Mouse (Mus musculus) layer of hippocampus, adult 11-12 months (tissue): Measurements from ENCODE around the gene Pip5k1b.

Experiments used
- DNase-seq: peaks from one replicate; pipeline ENCODE4 v3.0.0; 2022; ENCODE audit warnings: low spot score

The Pip5k1b gene

GRCm38 (mm10) chr19:24517057-24517456, 38.6 kb downstream of the Pip5k1b start:
- DNase-seq, result no peak

DNA sequence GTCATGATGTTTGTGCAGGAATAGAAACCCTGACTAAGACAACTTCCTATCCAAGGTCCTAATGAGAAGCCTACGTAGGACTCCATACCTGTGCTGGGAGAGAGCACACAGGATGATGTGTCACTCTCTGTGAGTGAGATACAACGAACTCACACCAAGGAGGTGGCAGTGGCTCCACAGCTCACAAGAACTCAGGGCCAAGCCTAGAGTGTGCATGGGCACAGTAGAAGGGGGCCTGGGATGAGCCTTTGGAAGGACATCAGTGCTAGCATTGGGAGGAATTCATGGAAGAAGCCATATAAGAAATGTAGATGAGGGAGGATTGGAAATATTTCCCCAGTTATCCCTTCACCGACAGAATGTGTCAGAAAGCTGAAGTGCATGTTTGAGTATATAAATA, 39.7 kb downstream of the Pip5k1b start:
- no peak for DNase-seq

- DNase-seq, result no peak
Observed at GRCm38 (mm10) chr19:24514661-24515642, 40.7 kb downstream of the Pip5k1b start.

GRCm38 (mm10) chr19:24513105-24513843, 42.4 kb downstream of the Pip5k1b start:
- no peak for DNase-seq

- no peak for DNase-seq
Observed at GRCm38 (mm10) chr19:24511939-24512338, 43.7 kb downstream of the Pip5k1b start.

GRCm38 (mm10) chr19:24509391-24509790, 46.3 kb downstream of the Pip5k1b start:
- DNase-seq, result no peak

DNA sequence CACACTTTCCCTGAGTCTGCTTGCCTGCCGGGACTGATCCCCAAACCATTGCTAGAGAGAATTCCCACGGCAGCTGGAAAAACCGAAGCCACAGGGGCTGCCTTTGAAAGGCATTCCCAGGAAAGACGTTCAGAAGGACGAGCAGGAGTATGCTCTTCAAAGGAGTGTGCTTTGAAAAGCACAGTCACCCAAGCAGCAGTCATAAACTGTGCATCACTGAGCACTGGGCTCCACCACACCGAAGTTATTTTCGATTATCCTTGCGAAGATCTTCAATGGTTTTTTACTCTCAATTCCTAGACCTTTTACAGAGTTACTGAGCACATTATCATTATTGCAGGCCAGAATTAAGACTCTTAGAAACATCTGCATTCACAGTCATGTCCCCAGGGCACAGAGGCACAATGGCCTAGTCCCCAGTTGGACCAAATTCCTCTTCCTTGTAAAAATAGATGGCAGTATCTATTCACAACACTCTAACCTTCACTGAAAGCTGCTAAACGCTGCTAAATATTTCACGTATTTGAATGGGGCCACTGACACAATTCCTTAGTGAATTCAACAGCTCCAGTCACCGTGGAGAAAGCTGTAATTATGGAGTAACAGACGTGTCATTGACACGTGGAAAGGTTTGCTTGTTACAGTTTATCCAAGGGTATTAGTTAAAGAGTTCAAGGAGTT, 47.4 kb downstream of the Pip5k1b start:
- no peak for DNase-seq

- no peak for DNase-seq
Observed at GRCm38 (mm10) chr19:24502736-24503421, 52.8 kb downstream of the Pip5k1b start.

- DNase-seq, result no peak
Observed at GRCm38 (mm10) chr19:24501525-24501924, 54.1 kb downstream of the Pip5k1b start.

DNA sequence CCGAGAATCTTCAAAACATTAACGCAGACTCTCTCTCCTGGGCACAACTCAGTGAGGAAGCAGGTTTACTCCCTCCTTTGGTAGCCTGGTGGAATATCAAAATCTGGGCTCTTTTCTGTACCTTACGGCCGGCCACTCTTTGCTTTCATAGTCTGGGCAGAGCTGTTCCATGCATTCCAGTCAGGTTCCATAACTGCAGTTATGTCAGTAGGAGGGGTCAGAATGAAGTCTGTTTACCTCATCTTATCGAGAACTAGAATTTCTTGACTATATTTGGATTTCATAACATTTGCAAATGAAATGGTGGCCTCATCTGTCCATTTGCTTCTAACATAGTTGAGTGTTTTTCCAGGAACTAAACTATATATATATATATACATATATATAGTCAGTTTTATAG, 55.2 kb downstream of the Pip5k1b start:
- DNase-seq, result no peak

- no peak for DNase-seq
Observed at GRCm38 (mm10) chr19:24499291-24499690, 56.4 kb downstream of the Pip5k1b start.

- DNase-seq, result no peak
Observed at GRCm38 (mm10) chr19:24493887-24494286, 61.8 kb downstream of the Pip5k1b start.

- no peak for DNase-seq
Observed at GRCm38 (mm10) chr19:24491824-24492223, 63.8 kb downstream of the Pip5k1b start.

GRCm38 (mm10) chr19:24490275-24490674, 65.4 kb downstream of the Pip5k1b start:
- no peak for DNase-seq

DNA sequence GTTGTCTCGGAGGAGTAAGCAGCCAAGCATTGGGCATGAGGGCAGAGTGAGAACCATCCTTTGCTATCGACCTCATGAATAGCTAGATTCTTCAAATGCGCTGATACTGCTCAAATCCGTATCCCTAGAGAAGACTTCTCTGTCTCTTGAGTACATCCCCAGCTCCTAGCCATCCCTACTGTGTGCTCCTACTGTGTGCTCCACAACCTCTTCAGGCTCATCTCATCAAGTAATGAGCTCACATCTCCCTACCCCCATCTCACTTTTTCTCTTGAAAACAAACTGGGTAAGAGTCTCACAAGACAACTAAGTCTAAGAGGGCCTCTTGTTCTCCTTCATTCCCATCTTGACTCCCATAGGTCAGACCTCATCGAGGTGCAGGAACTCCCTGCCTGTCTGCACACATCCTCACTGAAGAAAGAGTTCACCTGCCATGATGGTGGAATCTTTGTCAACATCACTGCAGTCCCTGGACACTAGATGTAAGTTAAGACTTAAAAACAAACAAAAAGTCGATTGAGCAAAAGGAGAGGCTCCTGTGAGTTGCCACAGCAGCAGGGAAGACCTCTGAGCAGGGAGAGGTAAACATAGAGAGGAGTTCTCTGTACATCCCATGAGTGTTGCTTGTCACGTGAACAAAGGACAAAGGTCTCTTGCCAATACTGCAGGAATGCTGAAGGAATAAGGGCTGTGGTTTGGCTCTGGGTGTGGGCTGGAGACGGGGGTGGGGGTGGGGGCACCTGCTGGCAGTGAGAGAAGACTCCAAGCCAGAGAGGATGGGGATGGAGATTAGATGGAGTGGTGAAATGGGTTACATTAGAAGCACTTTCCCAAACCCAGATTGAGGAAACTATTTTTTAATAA, 69.0 kb downstream of the Pip5k1b start:
- no peak for DNase-seq

DNA sequence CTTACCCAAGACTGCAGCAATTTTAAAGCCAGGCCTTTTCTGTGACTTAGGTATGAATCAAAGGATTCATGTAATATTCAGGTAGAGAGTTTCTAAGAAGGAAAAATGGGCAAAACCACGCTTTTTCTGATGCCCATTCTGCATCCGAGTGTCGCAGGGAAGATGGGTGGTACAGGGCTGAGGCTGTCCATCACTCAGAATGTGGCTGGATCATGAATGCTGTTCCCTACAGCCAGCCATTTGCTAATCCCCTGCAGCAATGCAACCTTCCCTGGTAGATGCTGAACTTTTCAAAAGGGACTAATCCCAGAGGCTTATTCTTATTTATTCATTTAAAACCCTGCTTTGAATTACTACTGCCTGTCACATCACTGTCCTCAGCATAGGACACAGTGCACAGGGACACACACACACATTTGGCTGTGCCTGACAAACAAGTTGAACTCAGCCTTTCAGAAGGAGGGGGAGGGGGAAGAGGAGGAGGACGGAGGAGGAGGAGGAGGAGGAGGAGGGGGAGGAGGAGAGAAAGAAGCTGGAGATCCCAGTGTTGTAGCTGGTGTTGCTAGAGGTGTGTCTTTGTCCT, 71.0 kb downstream of the Pip5k1b start:
- DNase-seq, result no peak

DNA sequence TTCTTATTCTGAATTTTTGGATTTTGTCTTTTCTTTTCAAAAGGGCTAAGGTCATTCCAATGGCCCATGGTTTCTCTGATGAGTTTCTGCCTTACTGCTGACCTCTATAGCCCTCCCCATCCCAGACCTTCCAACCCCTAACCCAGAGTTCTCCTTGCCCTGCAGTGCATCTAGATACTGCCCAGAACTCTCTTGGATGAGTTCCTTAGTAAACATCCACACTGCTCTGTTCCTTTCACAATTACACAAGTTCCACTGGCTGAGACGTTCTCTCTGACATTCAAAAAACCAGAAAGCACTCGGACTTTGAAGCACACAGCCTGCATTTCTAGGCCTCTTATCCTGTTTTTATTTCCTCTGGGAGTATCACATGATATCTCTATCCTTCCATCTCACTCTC, 74.8 kb downstream of the Pip5k1b start:
- DNase-seq, result no peak

DNA sequence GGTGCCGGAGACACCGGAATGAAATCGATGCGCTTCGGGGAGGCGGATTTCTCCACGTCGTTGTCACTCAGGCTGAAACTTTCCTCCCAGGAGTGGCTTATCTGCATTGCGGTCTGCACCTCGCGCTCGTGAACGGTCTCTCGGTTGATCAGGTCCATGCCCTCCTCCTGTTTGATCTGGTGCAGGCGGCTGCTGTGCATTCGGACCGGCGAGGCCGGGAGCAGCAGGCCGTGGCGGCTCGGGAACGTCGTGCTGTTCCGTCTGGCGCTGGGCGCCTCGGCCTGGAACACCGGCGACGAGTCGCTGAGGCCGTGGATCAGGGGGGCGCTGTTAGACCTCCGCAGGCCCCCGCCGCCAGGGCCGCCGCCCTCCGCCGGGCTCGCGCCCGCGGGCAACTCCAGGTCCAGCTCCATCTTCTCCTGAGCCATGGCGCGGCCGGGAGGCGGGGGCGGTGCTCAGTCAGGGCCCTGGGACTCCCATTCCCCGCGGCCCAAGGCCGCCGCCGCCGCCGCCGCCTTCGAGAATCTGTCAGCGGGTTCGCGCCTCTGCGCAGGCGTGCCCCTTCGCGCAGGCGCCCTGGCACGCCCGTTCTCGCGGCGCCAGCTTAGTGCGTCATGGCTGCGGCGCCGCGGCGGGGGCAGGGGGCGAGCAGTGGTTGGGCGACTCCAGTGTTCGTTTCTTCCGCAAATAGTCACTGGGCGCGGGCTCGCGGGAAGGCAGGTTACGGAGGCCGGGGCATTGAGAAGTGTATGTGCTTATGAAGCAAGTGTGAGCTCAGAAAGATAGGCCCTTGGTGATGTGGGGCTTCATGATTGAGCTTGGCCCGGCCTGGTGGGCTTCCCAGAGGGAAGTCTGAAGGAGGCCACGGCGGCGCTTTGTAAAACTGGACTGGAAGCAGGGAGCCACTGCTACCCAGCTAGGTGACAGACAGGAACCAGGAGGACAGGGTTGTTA, 78.5 kb downstream of the Pip5k1b start, which contains the start of gene Fam122a:
Gene Fam122a (minus strand): TSS at position 428 of the 954 bp plus-strand sequence.
- DNase-seq, result peak; percentile 91

DNA sequence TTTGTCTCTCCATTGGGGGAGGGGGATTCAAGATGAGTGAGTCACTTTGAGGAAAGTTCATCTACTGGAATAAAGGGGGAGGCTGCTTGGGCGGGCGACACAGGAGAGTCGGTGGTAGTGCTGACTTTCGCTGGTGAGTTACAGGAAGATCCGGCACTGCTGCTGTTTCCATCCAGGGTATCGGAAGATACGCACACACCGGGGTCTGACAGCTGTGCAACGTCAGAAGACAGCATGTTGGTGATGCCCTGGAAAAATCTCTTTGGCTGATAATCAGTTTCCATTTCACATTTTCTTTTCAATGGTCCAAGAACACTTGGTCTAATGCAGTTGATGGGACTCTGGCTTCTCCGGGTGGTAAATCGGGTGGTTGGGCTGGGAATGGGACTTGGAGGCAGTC, 79.2 kb downstream of the Pip5k1b start:
- DNase-seq, result no peak
